Mouse (Mus musculus): ENCODE measurements at regions not wholly inside any gene's neighbourhood (a gene's known extent, or its start where the extent isn't known, plus 50 kb on each side); places are given as distances from the start of the nearest gene placed in this dataset.

DNA sequence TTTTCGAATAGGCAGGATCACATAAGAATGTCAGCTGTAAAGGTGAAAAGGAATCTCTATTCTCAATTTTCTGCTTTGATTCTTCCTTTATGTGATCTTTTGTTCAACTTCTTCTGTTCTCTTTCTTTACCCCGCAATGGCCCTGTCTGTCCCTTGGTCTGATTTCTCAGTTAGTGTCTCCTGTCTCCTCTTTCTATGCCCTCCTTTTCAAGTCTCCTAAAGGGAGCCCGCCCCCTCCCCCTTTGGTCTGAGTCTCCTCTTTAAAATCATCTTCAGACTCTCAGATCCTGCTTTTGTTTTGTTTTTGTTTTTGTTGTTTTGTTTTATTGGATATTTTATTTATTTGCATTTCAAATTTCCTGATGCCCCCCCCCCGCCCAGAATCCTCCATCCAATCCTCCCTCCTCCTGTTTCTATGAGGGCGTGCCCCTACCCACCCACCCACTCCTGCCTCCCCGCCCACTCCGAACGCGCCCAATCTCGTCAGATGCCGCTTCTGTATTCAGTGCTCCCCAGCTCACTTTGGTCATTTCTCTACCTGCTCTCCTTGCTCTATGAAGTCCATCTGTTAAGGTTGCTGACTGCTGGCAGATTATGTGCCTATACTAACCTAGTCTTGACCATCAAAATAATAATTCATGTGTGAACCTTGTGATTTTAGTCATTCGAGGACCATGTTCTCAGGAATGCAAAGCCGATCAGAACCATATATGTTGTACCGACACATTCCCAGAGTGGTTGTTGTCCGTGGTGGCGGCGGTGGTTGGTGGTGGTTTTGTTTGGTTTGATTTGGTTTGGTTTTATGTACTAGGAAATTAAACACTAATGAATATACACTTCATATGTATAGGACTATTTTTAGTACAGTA, 487.9 kb upstream of the Adam24 start:
- DNase-seq (ENCODE audit: low read depth, low spot score) = no peak

DNA sequence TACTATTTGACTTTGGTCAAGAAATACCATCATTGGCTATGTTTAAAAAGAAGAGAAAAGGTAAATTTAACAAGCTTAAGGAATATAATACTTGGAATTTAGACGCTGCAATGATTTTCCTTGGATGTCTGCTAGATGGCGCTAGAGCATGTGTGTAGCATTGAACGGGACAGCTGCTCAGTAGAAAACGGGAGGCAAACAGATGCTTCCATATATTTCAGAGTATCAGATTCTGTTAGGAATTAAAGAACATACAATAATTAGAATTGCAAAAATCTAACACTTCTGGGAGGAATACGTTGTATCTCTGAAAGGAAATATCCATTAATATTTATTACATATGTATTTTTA, 487.3 kb upstream of the Adam24 start:
- peak; percentile 56 for DNase-seq (ENCODE audit: low read depth, low spot score)

DNA sequence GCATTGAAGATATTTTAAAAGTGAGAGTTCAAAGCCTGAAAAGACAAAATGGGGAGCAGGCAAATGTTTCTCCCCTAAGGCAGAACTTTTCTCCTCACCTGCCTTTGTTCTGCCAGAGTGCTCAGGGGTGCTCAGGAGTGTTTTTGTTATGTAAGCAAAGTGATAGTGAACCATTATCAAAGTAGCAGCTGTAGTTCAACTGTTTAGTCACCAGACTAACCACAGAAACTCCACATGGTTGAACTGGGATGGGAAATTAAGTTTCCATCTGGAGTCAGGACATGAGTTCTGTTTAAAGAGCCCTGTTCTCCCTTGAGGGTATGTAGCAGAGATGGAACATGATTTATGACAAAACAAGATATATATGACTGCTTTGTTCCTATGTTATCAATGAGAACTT, 482.6 kb upstream of the Adam24 start:
- peak; percentile 33 for DNase-seq (ENCODE audit: low read depth, low spot score)

GRCm38 (mm10) chr8:40193148-40193547, 481.7 kb upstream of the Adam24 start:
- DNase-seq (ENCODE audit: low read depth, low spot score) = no peak

GRCm38 (mm10) chr8:40210871-40211270, 464.0 kb upstream of the Adam24 start:
- DNase-seq (ENCODE audit: low read depth, low spot score) = no peak

DNA sequence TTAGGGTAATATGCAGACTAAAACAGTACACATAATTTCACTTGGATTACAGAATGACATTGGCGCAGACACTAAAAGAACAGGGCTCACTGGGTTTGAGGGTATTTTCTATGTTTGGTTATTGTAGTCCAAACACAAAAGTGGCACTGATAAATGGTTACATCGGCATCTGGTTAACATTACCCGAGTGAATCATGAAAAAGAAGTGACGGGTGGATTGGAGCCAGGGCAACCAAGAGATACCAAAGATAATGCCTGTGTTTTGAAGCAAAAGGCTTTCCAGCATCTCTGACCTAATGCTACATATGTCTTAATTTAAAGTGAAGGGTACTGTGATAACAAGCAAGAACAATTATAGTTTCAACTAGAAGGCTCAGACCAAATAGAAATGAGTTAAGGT, 451.4 kb upstream of the Adam24 start:
- no peak for DNase-seq (ENCODE audit: low read depth, low spot score)

DNA sequence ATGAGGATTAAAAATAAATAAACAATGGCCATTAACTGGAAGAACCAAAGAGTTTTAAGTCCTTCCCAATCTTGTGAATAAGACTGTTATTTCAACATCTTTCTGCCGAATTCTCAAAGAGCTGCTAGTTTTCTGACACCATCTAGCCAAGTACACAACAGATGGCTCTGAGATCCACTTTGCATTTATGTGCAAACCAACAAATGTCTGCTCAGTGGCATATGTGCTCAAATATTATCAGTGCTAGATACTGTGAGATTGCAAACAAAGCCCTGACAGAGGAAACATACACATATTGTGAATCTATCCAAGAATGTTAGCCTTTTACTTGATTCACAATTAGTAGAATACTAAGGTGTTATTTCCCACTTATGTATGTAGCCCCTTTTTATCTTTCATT, 447.6 kb upstream of the Adam24 start:
- DNase-seq (ENCODE audit: low read depth, low spot score) = no peak

Data from R1 (cell line).